Mouse (Mus musculus) thymus, postnatal 4 days (tissue): Measurements from ENCODE around the gene Spata5.
A peak's percentile ranks its signal among the peaks of the same experiment; 100 is the strongest.
"Not testable (repeated sequence)": the region's sequence is repeated elsewhere in the genome, so short reads cannot be mapped to it uniquely, and the experiment has no call there.

Source experiments
- DNase-seq: peaks from one replicate; pipeline ENCODE4 v3.0.0; 2021

The Spata5 gene

GRCm38 (mm10) chr3:37577706-37578105 lies 158.0 kb downstream of the Spata5 start:
- no peak for DNase-seq

DNA sequence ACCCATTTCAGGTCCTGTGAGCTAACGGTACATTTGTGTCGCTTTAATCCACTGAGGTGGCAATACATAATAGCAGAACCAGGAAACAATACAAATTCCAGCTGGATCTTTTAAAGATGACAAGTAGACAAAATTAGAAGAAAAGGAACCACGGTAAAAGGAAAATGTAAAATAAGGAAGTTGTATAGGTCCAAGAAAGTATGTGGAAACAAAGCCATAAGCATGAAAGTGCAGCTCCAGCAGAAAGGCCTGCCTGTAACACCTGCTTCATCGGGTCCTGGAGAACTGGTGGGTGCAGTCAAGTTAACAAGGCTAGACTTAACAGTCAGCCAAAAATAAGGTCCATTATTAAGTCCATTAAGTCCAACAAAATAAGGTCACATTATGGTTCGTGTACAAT lies 164.9 kb downstream of the Spata5 start:
- DNase-seq, result no peak

DNA sequence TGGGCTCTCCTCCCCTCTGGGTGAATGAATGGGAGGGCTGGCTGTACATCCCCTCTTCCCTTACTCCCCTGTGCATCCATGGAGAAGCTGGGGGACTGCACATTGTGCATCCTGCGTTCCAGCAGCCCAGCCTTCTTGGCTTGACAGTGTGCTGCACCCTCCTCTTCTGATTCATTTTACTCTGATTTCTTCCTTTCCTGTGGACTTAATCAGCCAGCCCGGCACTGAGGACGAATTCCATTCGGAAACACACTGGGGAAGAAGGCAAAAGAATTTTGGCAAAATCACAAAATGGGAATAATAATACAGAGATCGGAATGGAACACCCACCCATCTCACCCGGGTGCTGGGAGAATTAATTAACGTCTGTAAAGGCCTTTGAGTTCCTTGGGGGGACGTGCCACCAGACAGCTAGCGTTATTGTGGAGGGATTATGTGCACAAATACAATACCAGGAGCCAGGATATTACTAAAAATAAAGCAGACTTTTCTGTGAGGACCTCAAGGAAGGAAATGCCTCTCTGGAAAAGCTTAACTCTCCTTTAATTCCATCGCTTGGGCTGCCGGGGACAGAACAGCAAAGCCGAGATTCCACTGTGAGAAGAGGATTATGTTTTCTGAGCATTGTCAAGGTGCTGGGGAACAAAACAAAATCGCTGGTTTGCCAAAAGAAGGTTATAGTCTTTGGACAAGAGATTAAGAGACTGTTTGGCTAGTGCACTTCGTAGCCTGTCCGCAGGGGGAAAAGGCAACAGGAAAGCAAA lies 166.5 kb downstream of the Spata5 start:
- DNase-seq, result no peak

GRCm38 (mm10) chr3:37586731-37587578 lies 167.3 kb downstream of the Spata5 start:
- no peak for DNase-seq

DNA sequence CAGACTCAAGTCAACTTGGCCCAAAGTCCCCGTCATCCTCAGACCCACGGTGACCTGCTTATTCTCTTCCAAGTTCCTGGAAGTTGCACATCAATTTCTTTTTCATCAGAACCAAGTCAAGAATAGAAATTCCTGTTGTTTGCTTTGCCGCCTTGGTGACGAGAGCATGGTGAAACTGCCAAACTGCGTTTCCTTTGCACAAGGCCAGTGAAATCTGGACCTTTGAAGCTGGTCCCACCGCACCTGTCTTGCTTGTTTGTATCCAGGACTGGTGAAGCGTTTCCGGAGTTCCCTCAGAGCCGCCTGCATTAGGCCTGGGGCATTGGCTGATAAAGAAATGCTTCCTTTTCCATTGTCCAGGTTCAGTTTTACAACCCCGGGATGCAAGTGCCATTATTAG lies 176.0 kb downstream of the Spata5 start:
- no peak for DNase-seq

- no peak for DNase-seq
These were observed 176.8 kb downstream of the Spata5 start for GRCm38 (mm10) chr3:37596519-37596918.

DNA sequence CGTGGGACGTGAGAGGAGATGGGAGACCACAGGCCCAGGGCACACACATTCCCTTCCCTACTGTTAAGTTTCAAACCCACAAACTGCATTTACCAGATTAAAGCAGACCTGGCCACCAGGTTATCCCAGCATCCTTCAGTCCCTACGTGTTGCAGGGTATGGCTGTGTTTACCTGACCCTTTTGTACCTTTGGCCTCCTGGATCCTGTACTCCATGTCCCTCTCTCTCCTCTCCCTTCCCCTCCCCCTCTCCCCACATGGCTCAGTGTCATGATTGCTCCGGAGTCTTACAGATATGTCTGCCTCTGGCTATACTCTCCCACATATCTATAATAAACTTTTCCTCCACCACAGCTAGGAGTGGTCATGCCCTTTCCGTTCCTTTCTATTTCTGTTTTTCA lies 177.5 kb downstream of the Spata5 start:
- no peak for DNase-seq

GRCm38 (mm10) chr3:37599641-37600040 lies 179.9 kb downstream of the Spata5 start:
- not testable (repeated sequence) for DNase-seq

GRCm38 (mm10) chr3:37602356-37602755 lies 182.7 kb downstream of the Spata5 start:
- DNase-seq, result no peak

DNA sequence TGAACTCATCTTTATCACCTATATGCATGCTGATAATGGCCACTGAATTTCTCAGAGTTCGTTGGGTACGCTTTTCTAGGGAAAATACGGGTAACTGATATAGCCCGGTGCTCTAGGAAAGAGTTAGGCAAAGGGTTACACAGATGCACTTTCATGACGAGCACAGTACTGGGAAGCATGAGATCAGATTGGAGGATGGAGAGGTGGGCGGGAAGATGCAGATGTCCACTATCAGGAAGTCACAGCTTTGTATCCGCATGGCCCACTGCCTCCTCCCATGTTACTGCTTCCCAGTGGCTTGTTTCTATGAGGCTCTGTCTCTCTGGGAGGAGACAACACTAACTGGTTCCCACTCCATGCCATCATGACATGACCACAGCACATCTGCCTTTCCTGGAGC lies 183.2 kb downstream of the Spata5 start:
- DNase-seq, result no peak

DNA sequence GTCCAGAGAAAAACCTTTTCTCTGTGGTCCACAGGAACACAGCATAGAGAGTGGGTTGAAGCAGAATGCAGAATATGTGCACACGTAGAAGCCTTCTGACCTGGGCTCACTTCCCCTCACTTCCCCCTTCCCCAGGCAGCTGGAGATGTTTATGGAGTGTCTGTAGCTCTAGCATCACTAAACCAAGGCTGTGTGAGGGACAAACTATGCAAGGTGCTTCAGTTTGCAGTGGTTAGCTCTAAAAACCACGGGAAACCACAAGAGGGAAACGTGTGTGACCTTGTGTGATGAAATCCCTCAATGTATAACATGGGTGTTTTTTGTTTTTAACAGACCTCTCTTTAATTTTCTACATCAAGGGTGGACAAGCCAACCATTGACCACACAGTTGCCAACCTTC lies 183.8 kb downstream of the Spata5 start:
- DNase-seq, result no peak

- DNase-seq, result no peak
These were observed 185.5 kb downstream of the Spata5 start for GRCm38 (mm10) chr3:37604976-37605875.

DNA sequence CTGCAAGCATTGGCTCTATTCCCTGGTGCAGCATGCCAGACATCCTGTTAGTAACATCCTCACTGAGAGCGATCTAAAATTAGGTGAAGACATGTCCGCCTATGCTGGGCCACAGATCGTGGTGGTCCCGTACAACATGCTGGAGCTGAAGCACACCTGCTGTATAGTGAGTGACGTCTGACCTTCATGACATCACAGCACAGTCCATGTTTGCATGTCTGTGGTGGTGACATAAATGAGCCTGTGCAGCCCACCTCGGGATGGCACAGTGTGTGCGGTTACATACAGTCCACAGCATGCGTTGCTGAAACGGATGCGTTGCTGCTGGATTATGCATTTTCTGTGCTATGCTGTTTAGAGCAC lies 186.2 kb downstream of the Spata5 start:
- peak; percentile 29 for DNase-seq

DNA sequence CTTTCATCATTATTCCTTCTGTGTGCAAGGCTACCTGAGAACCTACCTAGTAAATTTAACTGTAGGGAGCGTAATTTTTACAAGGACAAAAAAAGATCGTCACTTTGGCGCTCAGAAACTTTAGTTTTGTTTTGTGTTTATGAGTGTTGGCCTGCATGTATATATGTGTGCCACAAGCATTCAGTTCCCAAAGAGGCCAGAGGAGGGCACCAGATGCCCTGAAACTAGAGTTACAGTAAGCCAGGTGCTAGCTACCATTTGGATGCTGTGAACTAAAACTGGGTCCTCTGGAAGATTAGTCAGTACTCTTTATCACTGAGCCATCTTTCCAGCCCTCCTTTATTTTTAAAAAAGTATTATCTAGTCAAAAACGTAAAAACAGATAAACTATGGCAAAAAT lies 189.2 kb downstream of the Spata5 start:
- DNase-seq, result peak; percentile 58

DNA sequence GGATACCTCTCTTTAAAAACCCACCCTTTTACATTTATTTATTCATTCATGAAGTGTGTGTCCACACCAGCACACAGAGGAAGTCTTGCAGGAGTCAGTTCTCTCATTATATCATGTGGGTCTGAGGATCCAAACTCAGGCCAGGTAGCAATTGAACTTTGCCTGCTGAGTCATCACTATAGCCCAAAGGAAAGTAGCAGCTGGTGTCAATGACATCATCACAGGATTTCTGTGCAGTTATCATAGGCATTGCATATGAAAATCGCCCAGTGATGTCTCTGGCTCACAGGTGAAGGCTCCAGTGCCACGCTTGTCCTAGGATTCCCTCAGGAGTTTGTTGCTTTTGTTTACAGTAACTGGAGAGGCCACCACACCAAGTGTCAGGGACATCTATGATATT lies 191.0 kb downstream of the Spata5 start:
- DNase-seq, result no peak

GRCm38 (mm10) chr3:37613722-37614121 lies 194.0 kb downstream of the Spata5 start:
- no peak for DNase-seq

DNA sequence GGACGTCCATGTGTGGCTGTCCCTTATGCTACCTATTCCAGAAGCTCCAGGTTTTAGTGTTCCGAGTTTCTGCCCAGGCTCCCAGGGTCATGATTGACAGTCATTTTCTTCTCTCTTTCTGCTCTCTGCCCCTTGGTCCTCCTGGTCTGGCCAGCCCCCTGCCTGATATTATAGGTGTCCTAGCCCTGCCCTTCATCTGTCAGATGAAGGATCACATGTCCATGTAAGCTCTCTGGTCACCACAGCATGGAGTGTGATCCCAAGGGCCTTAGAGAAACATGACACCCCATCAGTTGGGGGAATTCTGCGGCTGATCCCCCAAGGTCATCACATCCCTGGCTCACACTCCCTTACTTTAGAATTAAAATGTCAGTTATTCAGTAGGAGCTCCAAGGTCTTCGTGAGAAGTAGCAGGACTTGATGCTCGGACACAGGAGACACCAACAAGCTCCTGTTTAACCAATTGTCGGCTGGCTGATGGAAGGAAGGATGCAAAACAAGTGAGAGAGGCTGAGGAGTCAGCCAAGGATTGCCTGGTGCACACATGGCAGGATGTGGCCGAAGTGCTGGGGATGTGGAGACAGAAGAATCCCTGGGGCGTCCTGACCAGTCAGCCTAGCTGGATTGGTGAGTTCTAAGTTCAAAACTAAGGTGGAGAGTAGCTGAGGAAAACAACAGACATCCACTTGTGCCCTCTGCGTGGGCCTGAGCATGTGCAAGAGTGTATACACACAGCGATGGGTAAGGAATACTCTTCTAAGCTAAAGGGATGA lies 195.4 kb downstream of the Spata5 start:
- DNase-seq, result no peak

DNA sequence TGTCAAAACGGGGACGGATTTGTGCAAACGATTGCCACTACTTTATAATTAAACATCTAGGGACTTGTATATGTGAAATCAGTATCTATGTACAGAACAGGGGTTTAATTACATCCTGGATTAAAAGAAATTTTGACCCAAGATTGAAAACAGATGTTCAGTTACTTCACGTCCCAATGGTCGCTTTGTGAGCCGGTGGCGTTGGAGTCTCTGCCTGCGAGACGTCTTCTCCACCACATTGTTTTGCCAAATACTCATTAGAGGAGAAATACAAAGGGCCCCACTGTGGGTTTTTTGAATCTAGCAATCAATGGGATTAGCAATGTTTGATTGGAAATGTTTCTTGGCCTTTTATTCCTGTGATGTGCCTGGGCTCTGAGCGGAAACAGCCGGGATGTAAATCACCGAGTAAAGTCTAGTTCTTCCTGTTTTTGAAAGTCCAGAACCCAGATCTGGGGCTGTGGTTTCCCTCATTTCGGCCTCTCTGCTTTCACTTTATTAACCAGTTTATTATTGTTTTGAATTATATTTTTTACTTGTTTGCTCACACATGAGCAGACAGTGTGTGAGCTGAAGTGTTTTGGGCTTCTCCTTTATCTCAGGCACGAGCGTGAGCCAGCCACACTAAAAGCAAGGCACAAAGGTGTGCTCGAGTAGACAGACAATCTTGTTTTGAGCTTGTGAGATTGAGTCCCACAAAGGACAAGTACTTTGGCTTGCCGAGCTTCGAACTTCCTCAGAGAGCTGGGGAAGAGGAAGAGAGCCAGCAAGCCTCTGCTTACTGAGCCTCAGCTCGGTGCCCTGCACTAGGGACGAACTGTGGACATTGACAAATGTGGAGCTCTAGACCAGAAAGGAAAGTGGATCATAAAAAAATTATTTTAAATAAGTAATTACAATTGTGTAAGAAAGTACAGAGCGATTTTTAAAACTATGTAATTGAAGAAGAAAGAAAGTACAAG lies 197.2 kb downstream of the Spata5 start:
- DNase-seq, result no peak
